Mouse (Mus musculus): ENCODE data around the gene Rnase12. TPM values are rescaled to one million over a fixed set of nuclear protein-coding genes. Genes with fewer than 3 reads are reported as not detected.

Rnase12 gene
- polyA plus RNA-seq, 1 experiment from 2014 or later, result 0.49 TPM

DNA sequence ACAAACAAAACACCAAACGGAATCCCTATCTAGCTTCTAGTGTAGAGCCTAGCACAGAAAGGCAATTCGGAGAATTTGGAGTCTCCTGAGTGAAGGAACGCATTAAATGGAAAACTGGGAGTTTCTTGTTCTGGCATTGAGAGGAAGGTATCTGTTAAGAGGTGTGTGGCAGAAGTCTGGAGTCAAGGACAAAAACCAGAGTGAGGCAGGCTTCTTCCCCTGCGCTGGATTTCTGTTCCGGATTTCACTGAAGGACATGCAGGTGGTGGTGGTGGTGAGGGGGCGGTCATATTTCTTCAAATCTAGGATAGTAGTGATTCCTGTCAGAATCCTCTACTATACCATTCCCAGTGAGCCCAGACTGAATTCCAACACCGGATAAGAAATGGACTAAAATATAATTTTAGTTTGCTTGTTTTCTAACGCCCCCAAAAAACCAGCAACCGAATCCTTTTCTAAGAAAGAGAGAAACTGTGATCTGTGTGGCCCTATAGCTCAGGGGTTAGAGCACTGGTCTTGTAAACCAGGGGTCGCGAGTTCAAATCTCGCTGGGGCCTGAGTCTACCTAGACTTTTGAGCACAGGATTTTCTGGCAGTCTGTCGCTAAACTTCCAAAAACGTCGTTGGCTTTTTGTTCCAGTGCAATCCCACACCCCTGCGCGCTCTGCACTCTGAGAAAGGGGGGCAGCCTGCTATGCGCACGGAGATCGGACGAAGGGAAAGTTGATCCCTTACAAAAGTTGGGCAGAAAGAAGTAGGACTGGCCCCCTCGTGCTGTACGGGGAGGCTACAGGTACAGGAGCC, 30.9 kb upstream of the Rnase12 start:
- WGBS, result under 1% methylated on average over 23 of the region's 23 CpGs
- H3K4me1 ChIP-seq (ENCODE audit: control insufficient read depth, insufficient read depth, low read length), result peaks cover 3% of the 10 kb centered on the region; the same call in 1 of the 2 replicates
- peak overlapping the region; percentile 65 for H3K27ac ChIP-seq (replicated peaks; ENCODE audit: low read depth, low read length)
- H3K9me3 ChIP-seq (ENCODE audit: control insufficient read depth, low read length), result no peaks in the 10 kb centered on the region
- peak overlapping the region; percentile 67 for H3K4me2 ChIP-seq (ENCODE audit: low read depth, low read length)
- peak; percentile 91 for DNase-seq (ENCODE audit: low spot score)
- peak overlapping the region; percentile 55 for H3K4me3 ChIP-seq (ENCODE audit: low read depth, low read length)
- no peaks in the 10 kb centered on the region for H3K36me3 ChIP-seq (ENCODE audit: control insufficient read depth, insufficient read depth, low read length)
- peak overlapping the region; percentile 54 for H3K9ac ChIP-seq (ENCODE audit: low read depth, low read length)
- no peaks in the 10 kb centered on the region for H3K27me3 ChIP-seq (replicated peaks; ENCODE audit: control insufficient read depth, insufficient read depth, low read length)
- peak; percentile 19 for ATAC-seq (ENCODE audit: low read depth)

DNA sequence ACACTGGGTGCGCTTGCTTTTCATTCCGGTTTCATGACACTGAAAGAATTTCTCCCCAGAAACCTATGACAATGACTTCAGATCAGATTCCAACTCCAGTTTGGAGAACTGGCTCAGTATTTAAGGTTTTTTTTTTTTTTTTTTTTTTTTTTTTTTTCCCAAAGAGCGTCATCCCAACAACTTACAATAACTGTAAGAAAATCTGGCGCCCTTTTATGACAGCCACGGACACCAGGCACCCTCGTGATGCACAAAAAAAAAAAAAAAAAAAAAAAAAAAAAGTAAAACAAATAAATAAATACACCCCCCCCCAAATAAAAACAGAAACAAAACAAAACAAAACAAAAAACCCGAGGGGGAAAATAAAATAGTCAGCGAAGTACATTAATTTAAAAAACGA, 30.3 kb upstream of the Rnase12 start:
- WGBS, result 8% methylated on average over 9 of the region's 9 CpGs
- peak overlapping the region; percentile 55 for H3K4me3 ChIP-seq (ENCODE audit: low read depth, low read length)
- DNase-seq (ENCODE audit: low spot score) (peak; percentile 51), ATAC-seq (ENCODE audit: low read depth) (no peak)
- H3K27ac ChIP-seq (replicated peaks; ENCODE audit: low read depth, low read length), result no peak overlapping the region; the same call in 1 of the 2 replicates
- peak overlapping the region; percentile 67 for H3K4me2 ChIP-seq (ENCODE audit: low read depth, low read length)
- no peaks in the 10 kb centered on the region for H3K27me3 ChIP-seq (replicated peaks; ENCODE audit: control insufficient read depth, insufficient read depth, low read length)
- no peaks in the 10 kb centered on the region for H3K9me3 ChIP-seq (ENCODE audit: control insufficient read depth, low read length)
- no peaks in the 10 kb centered on the region for H3K36me3 ChIP-seq (ENCODE audit: control insufficient read depth, insufficient read depth, low read length)
- peaks cover 3% of the 10 kb centered on the region; the same call in 1 of the 2 replicates for H3K4me1 ChIP-seq (ENCODE audit: control insufficient read depth, insufficient read depth, low read length)
- 0 out of 2 replicates have a peak overlapping the region, but pooled peaks have one; percentile 54 for H3K9ac ChIP-seq (ENCODE audit: low read depth, low read length)

DNA sequence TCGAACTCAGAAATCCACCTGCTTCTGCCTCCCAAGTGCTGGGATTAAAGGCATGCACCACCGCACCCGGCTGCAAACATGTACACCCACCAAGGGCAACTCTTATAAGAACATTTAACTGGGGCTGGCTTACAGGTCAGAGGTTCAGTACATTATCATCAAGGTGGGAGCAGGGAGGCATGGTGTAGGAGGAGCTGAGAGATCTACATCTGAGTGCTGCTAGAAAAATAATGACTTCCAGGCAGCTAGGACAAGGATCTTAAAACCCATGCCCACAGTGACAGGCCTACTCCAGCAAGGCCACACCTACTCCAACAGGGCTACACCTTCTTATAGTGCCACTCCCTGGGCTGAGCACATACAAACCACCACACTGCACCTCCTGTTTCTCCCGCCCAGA, 28.4 kb upstream of the Rnase12 start:
- ATAC-seq (ENCODE audit: low read depth) (no peak), DNase-seq (ENCODE audit: low spot score) (no peak)
- Histone ChIP-seq H3K9me3 (ENCODE audit: control insufficient read depth, low read length) (no peaks in the 10 kb centered on the region), H3K4me3 (ENCODE audit: low read depth, low read length) (no peak overlapping the region), H3K4me2 (ENCODE audit: low read depth, low read length) (no peak overlapping the region), H3K4me1 (ENCODE audit: control insufficient read depth, insufficient read depth, low read length) (no peaks in the 10 kb centered on the region), H3K36me3 (ENCODE audit: control insufficient read depth, insufficient read depth, low read length) (no peaks in the 10 kb centered on the region), H3K27ac (replicated peaks; ENCODE audit: low read depth, low read length) (no peak overlapping the region), H3K9ac (ENCODE audit: low read depth, low read length) (no peak overlapping the region), H3K27me3 (replicated peaks; ENCODE audit: control insufficient read depth, insufficient read depth, low read length) (no peaks in the 10 kb centered on the region)
- 73% methylated on average over 4 of the region's 4 CpGs for WGBS

- no peak for DNase-seq (ENCODE audit: low spot score)
- no peak overlapping the region for H3K9ac ChIP-seq (ENCODE audit: low read depth, low read length)
- no peak overlapping the region for H3K4me3 ChIP-seq (ENCODE audit: low read depth, low read length)
- ATAC-seq (ENCODE audit: low read depth), result no peak
- no peaks in the 10 kb centered on the region for H3K36me3 ChIP-seq (ENCODE audit: control insufficient read depth, insufficient read depth, low read length)
- peaks cover 2% of the 10 kb centered on the region; the same call in 1 of the 2 replicates for H3K27me3 ChIP-seq (replicated peaks; ENCODE audit: control insufficient read depth, insufficient read depth, low read length)
- no peaks in the 10 kb centered on the region for H3K9me3 ChIP-seq (ENCODE audit: control insufficient read depth, low read length)
- H3K4me1 ChIP-seq (ENCODE audit: control insufficient read depth, insufficient read depth, low read length), result no peaks in the 10 kb centered on the region
- H3K27ac ChIP-seq (replicated peaks; ENCODE audit: low read depth, low read length), result no peak overlapping the region
- no peak overlapping the region for H3K4me2 ChIP-seq (ENCODE audit: low read depth, low read length)
- 77% methylated on average over 2 of the region's 2 CpGs for WGBS
Measured at GRCm38 (mm10) chr14:51085086-51085485, 27.6 kb upstream of the Rnase12 start.

DNA sequence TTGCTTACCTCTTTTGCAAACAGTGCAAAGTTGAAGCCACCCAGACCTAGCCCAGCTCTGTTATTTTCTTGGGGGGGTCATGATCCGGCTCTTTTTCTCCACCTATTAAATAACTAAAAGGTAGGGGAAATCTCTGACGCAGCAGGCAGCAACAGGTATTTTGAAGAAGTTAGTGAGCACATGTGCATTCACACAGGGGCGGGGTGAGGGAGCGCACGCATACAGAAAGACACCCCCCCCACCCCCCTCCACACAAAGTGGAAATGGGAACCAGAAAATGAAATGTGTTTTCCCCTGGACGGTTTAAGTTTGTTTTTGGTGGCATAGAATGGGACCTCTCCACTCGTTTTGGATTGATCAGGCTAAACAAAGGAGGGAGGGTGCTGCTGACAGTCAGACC, 26.3 kb upstream of the Rnase12 start:
- DNase-seq (ENCODE audit: low spot score) (no peak), ATAC-seq (ENCODE audit: low read depth) (no peak)
- Histone ChIP-seq H3K27me3 (replicated peaks; ENCODE audit: control insufficient read depth, insufficient read depth, low read length) (peaks cover 4% of the 10 kb centered on the region; the same call in 1 of the 2 replicates), H3K9me3 (ENCODE audit: control insufficient read depth, low read length) (no peaks in the 10 kb centered on the region), H3K4me3 (ENCODE audit: low read depth, low read length) (peak overlapping the region; percentile 44), H3K27ac (replicated peaks; ENCODE audit: low read depth, low read length) (no peak overlapping the region), H3K4me2 (ENCODE audit: low read depth, low read length) (peak overlapping the region; percentile 62), H3K36me3 (ENCODE audit: control insufficient read depth, insufficient read depth, low read length) (no peaks in the 10 kb centered on the region), H3K9ac (ENCODE audit: low read depth, low read length) (peak overlapping the region; percentile 47), H3K4me1 (ENCODE audit: control insufficient read depth, insufficient read depth, low read length) (no peaks in the 10 kb centered on the region)
- 8% methylated on average over 7 of the region's 7 CpGs for WGBS

- ATAC-seq (ENCODE audit: low read depth), result peak; percentile 73
- H3K4me2 ChIP-seq (ENCODE audit: low read depth, low read length), result peak overlapping the region; percentile 62
- peak overlapping the region; percentile 44 for H3K4me3 ChIP-seq (ENCODE audit: low read depth, low read length)
- H3K4me1 ChIP-seq (ENCODE audit: control insufficient read depth, insufficient read depth, low read length), result no peaks in the 10 kb centered on the region
- WGBS, result 2% methylated on average over 40 of the region's 40 CpGs
- no peaks in the 10 kb centered on the region for H3K36me3 ChIP-seq (ENCODE audit: control insufficient read depth, insufficient read depth, low read length)
- peaks cover 4% of the 10 kb centered on the region; the same call in 1 of the 2 replicates for H3K27me3 ChIP-seq (replicated peaks; ENCODE audit: control insufficient read depth, insufficient read depth, low read length)
- H3K9me3 ChIP-seq (ENCODE audit: control insufficient read depth, low read length), result no peaks in the 10 kb centered on the region
- peak; percentile 70 for DNase-seq (ENCODE audit: low spot score)
- H3K9ac ChIP-seq (ENCODE audit: low read depth, low read length), result peak overlapping the region; percentile 47
- no peak overlapping the region for H3K27ac ChIP-seq (replicated peaks; ENCODE audit: low read depth, low read length)
Measured at GRCm38 (mm10) chr14:51082599-51083581, 25.4 kb upstream of the Rnase12 start.

- ATAC-seq (ENCODE audit: low read depth) (no peak), DNase-seq (ENCODE audit: low spot score) (no peak)
- Histone ChIP-seq H3K9me3 (ENCODE audit: control insufficient read depth, low read length) (no peaks in the 10 kb centered on the region), H3K9ac (ENCODE audit: low read depth, low read length) (no peak overlapping the region), H3K27me3 (replicated peaks; ENCODE audit: control insufficient read depth, insufficient read depth, low read length) (peaks cover 4% of the 10 kb centered on the region; the same call in 1 of the 2 replicates), H3K36me3 (ENCODE audit: control insufficient read depth, insufficient read depth, low read length) (no peaks in the 10 kb centered on the region), H3K4me3 (ENCODE audit: low read depth, low read length) (no peak overlapping the region), H3K4me2 (ENCODE audit: low read depth, low read length) (no peak overlapping the region), H3K4me1 (ENCODE audit: control insufficient read depth, insufficient read depth, low read length) (no peaks in the 10 kb centered on the region), H3K27ac (replicated peaks; ENCODE audit: low read depth, low read length) (no peak overlapping the region)
- 83% methylated on average over 2 of the region's 2 CpGs for WGBS
Measured at GRCm38 (mm10) chr14:51081035-51081434, 23.6 kb upstream of the Rnase12 start.

DNA sequence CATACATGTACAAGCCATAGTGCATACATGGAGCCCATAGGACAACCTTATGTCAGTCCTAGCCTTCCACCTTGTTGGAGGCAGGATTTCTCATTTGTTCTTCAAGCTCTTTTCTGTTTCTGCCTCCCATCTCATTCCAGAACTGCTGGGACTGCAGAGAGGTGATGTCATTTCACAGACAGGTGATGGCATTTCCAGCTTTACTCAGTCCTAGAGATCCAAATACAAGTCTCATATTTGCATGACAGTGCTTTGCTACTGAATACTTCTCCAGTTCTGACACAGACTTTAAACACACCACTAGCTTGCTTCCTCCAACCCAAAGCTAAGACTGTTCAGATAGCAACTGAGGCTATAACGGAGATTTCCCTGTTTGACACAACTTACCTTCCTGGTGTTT, 21.7 kb upstream of the Rnase12 start:
- H3K36me3 ChIP-seq (ENCODE audit: control insufficient read depth, insufficient read depth, low read length), result no peaks in the 10 kb centered on the region
- DNase-seq (ENCODE audit: low spot score) (no peak), ATAC-seq (ENCODE audit: low read depth) (no peak)
- H3K4me1 ChIP-seq (ENCODE audit: control insufficient read depth, insufficient read depth, low read length), result no peaks in the 10 kb centered on the region
- WGBS, result 87% methylated on average over 1 of the region's 1 CpGs
- H3K27me3 ChIP-seq (replicated peaks; ENCODE audit: control insufficient read depth, insufficient read depth, low read length), result peaks cover 4% of the 10 kb centered on the region; the same call in 1 of the 2 replicates
- H3K4me2 ChIP-seq (ENCODE audit: low read depth, low read length), result no peak overlapping the region
- no peak overlapping the region for H3K9ac ChIP-seq (ENCODE audit: low read depth, low read length)
- no peak overlapping the region for H3K4me3 ChIP-seq (ENCODE audit: low read depth, low read length)
- H3K27ac ChIP-seq (replicated peaks; ENCODE audit: low read depth, low read length), result no peak overlapping the region
- no peaks in the 10 kb centered on the region for H3K9me3 ChIP-seq (ENCODE audit: control insufficient read depth, low read length)

Data from embryonic facial prominence, embryonic 14.5 days (tissue).